Mouse (Mus musculus): ENCODE measurements around the gene Rnf17. TPM values are rescaled to one million over a fixed set of nuclear protein-coding genes. Genes with fewer than 3 reads are reported as not detected.
A peak's percentile ranks its signal among the peaks of the same experiment; 100 is the strongest.

The Rnf17 gene
- total and polyA plus RNA-seq, 3 experiments = 37.0 to 183 (median 46.4) TPM

- Histone ChIP-seq H3K4me1 (ENCODE audit: control insufficient read depth in 1 of 2, insufficient read depth in 2 of 2, low read length in 2 of 2) (no peaks in the 10 kb centered on the region), H3K4me3 (ENCODE audit: control insufficient read depth in 1 of 2, insufficient read depth in 1 of 2, low read depth in 2 of 2, low read length in 2 of 2) (no peak overlapping the region), H3K79me2 (ENCODE audit: control insufficient read depth, insufficient read depth, low read length, poor library complexity) (no peaks in the 10 kb centered on the region), H3K27me3 (ENCODE audit: control insufficient read depth in 1 of 2, insufficient read depth in 2 of 2, low read length in 2 of 2) (no peaks in the 10 kb centered on the region), H3K9ac (ENCODE audit: control insufficient read depth, low read depth, low read length, poor library complexity, severe bottlenecking) (no peak overlapping the region), H3K9me3 (replicated peaks; ENCODE audit: insufficient read depth, low read length) (no peaks in the 10 kb centered on the region), H3K27ac (ENCODE audit: control insufficient read depth, low read depth, low read length) (no peak overlapping the region), H3K36me3 (ENCODE audit: control insufficient read depth in 1 of 2, insufficient read depth in 2 of 2, low read length in 2 of 2) (no peaks in the 10 kb centered on the region)
- DNase-seq (ENCODE audit: low read depth, low spot score) = peak; percentile 16
- no peak for TF ChIP-seq MYB (IDR thresholded peaks at IDR 0.05; ENCODE audit: low read depth, low read length)
- no peak for TF ChIP-seq MYC (IDR thresholded peaks at IDR 0.05; ENCODE audit: low read depth, low read length)
- no peak for TF ChIP-seq ETS1 (IDR thresholded peaks at IDR 0.05; ENCODE audit: low read depth, low read length)
- no peak for TF ChIP-seq TAL1 (IDR thresholded peaks at IDR 0.05; ENCODE audit: low read length)
- TF ChIP-seq USF2 (IDR thresholded peaks at IDR 0.05; ENCODE audit: borderline replicate concordance in 1 of 2, insufficient read depth in 1 of 2, low read depth in 1 of 2, low read length in 2 of 2) = no peak
- no peak for TF ChIP-seq NRF1 (IDR thresholded peaks at IDR 0.05; ENCODE audit: insufficient read depth, low read depth, low read length, poor library complexity, severe bottlenecking)
These were observed 150.5 kb downstream of the Rnf17 start for GRCm38 (mm10) chr14:56552924-56553323.

GRCm38 (mm10) chr14:56553331-56553730 lies 150.9 kb downstream of the Rnf17 start:
- Histone ChIP-seq H3K9ac (ENCODE audit: control insufficient read depth, low read depth, low read length, poor library complexity, severe bottlenecking) (no peak overlapping the region), H3K9me3 (replicated peaks; ENCODE audit: insufficient read depth, low read length) (no peaks in the 10 kb centered on the region), H3K4me3 (ENCODE audit: control insufficient read depth in 1 of 2, insufficient read depth in 1 of 2, low read depth in 2 of 2, low read length in 2 of 2) (no peak overlapping the region), H3K4me1 (ENCODE audit: control insufficient read depth in 1 of 2, insufficient read depth in 2 of 2, low read length in 2 of 2) (no peaks in the 10 kb centered on the region), H3K27me3 (ENCODE audit: control insufficient read depth in 1 of 2, insufficient read depth in 2 of 2, low read length in 2 of 2) (no peaks in the 10 kb centered on the region), H3K79me2 (ENCODE audit: control insufficient read depth, insufficient read depth, low read length, poor library complexity) (no peaks in the 10 kb centered on the region), H3K36me3 (ENCODE audit: control insufficient read depth in 1 of 2, insufficient read depth in 2 of 2, low read length in 2 of 2) (no peaks in the 10 kb centered on the region), H3K27ac (ENCODE audit: control insufficient read depth, low read depth, low read length) (no peak overlapping the region)
- DNase-seq (ENCODE audit: low read depth, low spot score) = no peak
- TF ChIP-seq TAL1 (IDR thresholded peaks at IDR 0.05; ENCODE audit: low read length) (no peak), JUND (IDR thresholded peaks at IDR 0.05; ENCODE audit: low read depth, low read length) (no peak), MYB (IDR thresholded peaks at IDR 0.05; ENCODE audit: low read depth, low read length) (no peak), NRF1 (IDR thresholded peaks at IDR 0.05; ENCODE audit: insufficient read depth, low read depth, low read length, poor library complexity, severe bottlenecking) (no peak), ZKSCAN1 (IDR thresholded peaks at IDR 0.05; ENCODE audit: low read depth, low read length) (no peak), RCOR1 (IDR thresholded peaks at IDR 0.05; ENCODE audit: low read depth, low read length) (no peak), POLR2AphosphoS5 (IDR thresholded peaks at IDR 0.05; ENCODE audit: borderline replicate concordance, low read depth, low read length) (no peak), MEF2A (IDR thresholded peaks at IDR 0.05; ENCODE audit: extremely low read depth, insufficient replicate concordance, low read depth, low read length, poor library complexity, severe bottlenecking) (no peak), MYC (IDR thresholded peaks at IDR 0.05; ENCODE audit: low read depth, low read length) (no peak), ZMIZ1 (IDR thresholded peaks at IDR 0.05; ENCODE audit: low read depth, low read length) (no peak), RAD21 (IDR thresholded peaks at IDR 0.05; ENCODE audit: low read depth, low read length) (no peak), NELFE (IDR thresholded peaks at IDR 0.05; ENCODE audit: low read depth, low read length) (no peak), KAT2A (conservative IDR thresholded peaks at IDR 0.05; ENCODE audit: low read depth, low read length) (no peak), ETS1 (IDR thresholded peaks at IDR 0.05; ENCODE audit: low read depth, low read length) (no peak)
